Mouse (Mus musculus): ENCODE data around the gene Cflar.

DNA sequence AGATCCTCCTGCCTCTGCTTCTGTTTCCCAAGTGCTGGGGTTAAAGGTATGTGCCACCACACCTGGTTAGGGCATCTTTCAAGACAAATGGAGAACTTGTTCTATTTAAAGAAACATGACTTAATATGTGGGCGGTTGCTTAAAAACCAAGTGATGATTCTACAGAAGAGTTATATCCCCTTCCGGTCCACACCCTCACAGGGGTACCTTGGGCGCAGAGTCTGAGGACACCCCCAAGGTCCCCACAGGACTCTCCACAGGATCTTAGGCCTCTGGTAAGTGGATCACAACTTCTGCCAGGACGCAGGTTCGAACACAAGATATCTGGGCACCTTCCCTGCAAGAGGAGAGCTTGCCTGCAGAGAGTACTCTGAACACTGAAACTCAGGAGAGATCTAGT lies 64.1 kb downstream of the Cflar start:
- TF ChIP-seq CTCF (conservative IDR thresholded peaks at IDR 0.05 in 1 of 2, IDR thresholded peaks at IDR 0.05 in 1 of 2; ENCODE audit: low read depth in 2 of 2, low read length in 2 of 2), result no peak
- TF ChIP-seq HCFC1 (IDR thresholded peaks at IDR 0.05; ENCODE audit: low read depth, low read length), result no peak
- no peak for TF ChIP-seq MAX (IDR thresholded peaks at IDR 0.05; ENCODE audit: low read length)
- TF ChIP-seq POLR2A (IDR thresholded peaks at IDR 0.05; ENCODE audit: low read depth, low read length), result no peak

Measured in CH12.LX (cell line).